Mouse (Mus musculus) urinary bladder, postnatal 25 days (tissue): ENCODE results near the gene Ppp1r14a.

Source experiments
- DNase-seq: peaks from one replicate; pipeline ENCODE4 v3.0.0; 2022; ENCODE audit warnings: low spot score

The Ppp1r14a gene

DNA sequence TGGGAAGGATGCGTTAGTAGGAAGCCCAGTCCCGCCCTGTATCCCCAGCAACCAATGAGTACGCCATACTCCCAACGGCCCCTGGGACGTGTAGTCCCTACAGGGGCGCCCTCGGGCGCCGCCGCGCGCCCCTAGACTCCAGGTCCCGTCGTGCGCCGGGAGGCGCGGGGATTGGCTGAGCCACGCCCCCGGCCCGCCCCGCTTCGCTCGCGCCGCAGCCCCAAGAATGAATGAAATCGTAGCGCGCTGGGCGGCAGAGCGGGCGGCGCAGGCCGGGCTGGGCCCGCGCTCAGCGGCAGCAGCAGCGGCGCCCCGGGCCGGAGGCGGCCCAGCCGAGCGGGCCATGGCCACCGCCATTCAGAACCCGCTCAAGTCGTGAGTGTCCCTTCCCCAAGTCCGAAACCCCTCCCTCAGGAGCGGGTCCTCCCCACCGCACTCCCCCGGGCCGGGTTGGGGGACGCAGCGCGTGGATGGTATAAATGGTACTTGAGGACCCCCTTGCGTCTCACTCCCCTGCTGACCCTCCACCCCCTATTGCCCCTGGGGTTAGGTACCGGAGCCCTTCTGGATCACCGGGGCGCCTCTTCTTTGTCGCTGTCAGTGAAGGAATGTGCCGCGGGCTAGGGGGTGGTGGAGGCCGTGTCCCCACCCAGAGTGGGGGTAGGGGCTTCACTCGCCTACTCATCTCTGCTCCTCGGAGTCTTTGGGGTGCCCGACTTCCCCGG is 14.8 kb downstream of the Ppp1r14a start, which contains the start of gene Dpf1:
Dpf1 (plus strand) TSS at position 214 of the 725 bp plus-strand sequence.
- DNase-seq: peak; percentile 54

DNA sequence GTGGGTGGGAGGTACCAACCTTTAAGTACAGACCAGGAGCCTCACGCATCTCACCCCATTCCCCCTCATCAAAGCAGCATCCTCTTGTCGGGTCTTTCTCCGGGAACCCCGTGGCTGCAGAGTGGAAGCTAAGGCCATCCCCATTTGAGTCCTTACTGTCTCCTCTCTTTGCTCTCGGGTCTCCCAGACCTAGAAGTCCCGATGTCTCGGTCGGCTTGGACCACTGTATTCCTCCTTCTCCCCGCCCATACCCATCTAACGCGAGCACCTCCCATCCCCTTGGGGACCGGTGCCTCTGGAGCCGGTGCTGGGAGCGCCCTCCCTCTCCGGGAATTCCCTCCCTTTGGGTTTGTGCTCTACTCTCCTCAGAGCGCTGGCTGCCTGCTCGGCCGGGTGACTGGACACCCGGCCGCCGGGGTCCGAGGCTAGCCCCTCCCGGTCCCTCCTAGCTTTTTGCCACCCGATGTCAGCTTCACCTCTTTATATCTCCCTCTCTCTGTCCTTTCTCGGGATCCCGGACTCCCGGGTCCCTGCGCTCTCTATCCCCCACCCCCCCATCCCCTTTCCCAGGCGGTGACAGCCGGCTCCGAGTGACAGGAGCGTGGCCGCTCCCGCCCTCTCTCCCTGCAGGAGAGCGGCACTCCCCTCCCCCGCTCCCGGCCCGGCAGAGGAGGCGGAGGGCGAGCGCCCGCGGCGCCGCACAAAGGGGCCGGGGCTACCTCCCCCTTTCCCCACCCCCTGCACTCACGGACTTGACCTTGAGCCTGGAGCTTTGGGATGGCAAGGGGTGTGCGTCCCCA is 15.6 kb downstream of the Ppp1r14a start:
- DNase-seq: no peak

DNA sequence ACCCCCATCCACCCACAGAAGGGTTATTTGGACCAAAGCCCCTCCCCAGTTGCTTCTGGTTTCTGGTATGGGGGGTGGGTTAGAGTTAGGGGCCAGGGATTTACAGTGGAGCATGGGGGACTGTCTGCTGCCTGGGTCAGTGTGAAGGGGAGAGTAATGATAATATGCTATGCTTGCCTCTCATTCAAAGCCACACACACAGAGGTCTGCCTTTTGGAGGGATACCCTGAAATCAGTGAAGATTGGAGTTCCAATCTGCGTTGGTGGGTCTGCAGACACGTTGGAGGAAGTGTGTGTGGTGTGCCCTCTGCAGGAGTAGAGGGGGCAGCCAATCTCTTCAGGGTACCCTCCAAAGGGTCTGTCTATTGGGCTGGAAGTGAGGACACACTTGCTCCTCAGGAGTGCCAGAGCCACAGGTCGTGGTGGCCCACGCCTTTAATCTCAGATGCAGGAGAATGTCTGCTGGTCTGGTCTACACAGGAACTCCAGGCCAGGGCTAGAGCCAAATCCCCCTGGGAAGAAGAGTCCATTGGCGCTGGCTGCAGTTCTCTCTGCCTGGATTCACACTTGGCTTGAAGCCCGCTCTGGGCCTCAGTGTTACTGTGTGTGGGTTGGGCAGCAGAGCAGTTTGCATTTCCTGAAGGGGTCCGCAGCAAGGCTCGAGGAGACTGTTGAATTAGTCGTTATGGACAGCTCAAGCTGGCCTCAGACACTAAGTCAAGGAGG is 16.3 kb downstream of the Ppp1r14a start:
- no peak for DNase-seq

DNA sequence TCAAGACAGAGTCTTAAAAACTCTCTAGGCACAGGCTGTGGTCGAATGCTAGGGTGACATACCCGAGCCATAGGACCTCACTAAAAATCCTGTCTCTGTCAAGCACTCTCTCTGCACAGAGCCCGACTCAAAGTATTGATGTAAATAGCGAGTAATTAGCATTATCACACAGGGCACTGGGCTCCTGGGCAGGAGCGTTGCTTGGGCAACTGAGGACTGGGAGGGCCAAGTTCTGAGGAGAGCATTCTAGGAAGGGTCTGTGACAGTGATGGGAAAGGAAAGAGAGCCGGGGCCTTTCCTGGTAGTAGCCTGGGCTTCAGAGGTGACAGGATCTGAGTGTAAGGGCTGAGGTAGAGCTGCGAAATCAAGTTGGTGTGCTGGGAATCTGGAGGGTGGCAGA is 17.0 kb downstream of the Ppp1r14a start:
- no peak for DNase-seq

DNA sequence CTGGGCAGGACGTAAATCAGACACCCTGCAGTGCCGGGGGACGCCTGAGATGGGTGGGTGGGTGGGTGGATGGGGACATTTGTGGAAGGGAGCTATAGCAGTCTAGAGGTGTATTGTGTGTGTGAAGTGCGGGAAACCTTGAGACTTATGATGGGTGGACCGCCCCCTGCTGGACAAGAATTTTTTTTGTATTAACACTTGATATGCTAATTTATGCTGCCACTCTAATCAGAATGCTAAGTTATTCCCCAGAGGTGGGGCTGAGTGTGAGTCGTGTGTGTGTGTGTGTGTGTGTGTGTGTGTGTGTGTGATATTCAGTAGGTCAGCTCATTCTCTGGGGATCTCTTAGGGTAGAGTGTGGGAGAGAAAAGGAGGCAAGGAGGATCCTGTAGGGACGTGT is 17.5 kb downstream of the Ppp1r14a start:
- DNase-seq: no peak

DNA sequence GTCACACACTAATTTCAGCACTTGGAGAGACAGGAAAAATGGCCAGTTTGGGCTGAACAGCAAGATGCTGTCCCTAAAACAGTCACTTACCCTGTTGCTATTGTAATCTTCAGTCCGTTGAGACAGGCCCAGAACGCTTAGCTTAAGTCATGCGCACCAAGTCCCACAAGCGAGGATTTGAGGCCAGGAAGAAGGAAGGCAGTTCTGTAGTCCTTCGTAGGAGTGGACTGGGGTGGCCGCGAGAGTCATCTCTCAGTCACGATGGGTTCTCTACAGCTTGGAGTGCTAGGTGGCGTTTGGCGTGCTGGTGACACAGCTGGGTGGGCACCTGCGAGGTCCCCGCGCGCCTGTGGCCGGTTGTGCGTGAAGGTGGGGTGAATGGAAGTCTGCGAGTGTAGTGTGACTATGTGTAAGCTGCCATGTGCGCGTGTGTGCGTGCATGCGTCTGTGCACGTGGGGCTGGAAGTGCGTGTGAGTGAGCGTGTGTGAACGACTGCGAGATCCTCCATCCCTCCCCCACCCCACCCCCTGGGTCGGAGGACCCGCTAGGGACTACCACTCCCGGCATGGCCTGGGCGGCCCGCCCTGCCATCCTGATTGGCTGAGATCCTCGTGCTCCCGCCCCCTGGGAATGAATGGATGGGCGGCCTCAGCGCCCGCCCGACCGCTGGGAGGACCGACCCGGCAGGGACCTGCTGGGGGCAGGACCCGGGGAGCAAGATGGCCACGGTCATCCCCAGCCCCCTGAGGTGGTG is 18.4 kb downstream of the Ppp1r14a start:
- peak; percentile 88 for DNase-seq

DNA sequence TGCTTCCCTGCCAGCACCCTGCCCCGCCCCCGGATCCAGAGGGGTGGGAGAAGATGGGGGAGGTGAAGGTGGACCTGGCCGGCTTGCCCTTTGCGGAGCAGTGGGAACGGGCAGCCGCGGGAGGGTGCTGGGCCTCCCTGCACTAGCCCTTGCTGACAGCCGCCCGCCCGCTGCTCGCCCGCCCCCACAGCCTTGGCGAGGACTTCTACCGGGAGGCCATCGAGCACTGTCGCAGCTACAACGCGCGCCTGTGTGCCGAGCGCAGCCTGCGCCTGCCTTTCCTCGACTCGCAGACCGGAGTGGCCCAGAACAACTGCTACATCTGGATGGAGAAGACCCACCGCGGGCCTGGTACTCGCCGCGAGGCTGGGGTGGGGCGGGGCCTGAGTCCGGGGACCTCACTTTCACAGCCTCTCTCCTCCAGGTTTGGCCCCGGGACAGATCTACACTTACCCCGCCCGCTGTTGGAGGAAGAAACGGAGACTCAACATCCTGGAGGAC is 20.2 kb downstream of the Ppp1r14a start:
- no peak for DNase-seq

DNA sequence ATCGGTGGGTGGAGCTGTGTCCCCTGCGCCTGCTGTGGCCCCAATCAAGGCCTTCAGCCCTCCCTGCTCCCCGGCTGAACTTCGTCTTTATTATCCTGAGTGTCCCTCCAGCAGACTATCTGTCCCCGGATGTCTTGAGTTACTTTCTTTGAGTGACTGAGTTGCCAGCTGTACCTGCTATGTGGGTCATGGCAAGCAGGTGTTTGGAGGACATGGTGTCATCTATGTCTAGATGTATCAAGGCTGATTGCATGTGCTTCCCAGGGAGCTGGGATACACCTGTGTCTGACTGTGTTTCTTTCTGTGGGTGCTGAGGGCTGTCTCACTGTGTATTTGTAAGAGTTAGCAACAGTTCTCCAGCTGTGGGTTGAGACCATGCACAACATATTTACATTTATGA is 20.6 kb downstream of the Ppp1r14a start:
- no peak for DNase-seq

DNA sequence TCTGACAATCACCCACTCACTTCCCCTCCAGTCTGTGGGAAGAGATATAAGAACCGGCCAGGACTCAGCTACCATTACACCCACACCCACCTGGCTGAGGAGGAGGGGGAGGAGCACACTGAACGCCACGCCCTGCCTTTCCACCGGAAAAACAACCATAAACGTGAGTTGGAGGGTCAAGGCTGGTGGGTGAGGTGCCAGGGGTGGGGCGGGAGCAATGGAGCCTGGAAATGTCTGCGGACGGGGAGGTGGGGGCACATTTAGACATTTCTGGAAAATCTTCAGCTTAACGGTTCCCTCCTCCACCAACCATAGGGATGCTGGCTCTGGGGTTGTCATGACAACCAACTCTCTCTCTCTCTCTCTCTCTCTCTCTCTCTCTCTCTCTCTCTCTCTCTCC is 23.9 kb downstream of the Ppp1r14a start:
- DNase-seq: no peak

DNA sequence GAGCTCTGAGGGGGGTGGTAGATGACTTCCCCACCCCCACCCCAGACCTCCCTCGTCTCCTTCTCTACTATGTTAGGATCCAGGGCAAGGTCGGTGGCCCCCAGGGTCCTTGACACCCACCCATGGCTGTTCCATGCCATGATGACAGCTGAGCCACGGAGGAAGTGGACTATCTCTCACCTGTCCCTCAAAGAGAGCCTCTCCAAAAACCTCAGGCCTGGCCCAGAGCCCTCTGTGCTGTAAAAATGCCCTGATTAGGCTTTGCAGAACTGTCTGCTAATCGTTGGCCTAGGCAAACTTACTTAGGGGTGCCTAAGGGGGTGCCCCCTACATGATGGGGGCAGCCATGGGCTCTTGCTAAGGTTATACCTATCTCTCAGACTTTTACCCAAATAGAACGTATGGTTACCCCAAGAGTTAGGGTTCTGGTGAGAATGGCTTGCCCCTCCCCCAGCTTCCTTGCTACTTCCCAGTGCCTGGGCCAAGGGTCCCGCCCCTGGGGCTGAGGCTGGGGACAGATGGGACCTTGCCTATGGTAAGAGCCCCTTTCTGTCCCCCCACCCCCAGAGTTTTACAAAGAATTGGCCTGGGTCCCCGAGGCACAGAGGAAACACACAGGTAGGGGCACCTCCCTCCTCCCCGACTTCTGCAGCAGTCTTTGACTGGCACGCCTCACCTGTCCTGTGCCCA is 24.6 kb downstream of the Ppp1r14a start:
- no peak for DNase-seq

DNA sequence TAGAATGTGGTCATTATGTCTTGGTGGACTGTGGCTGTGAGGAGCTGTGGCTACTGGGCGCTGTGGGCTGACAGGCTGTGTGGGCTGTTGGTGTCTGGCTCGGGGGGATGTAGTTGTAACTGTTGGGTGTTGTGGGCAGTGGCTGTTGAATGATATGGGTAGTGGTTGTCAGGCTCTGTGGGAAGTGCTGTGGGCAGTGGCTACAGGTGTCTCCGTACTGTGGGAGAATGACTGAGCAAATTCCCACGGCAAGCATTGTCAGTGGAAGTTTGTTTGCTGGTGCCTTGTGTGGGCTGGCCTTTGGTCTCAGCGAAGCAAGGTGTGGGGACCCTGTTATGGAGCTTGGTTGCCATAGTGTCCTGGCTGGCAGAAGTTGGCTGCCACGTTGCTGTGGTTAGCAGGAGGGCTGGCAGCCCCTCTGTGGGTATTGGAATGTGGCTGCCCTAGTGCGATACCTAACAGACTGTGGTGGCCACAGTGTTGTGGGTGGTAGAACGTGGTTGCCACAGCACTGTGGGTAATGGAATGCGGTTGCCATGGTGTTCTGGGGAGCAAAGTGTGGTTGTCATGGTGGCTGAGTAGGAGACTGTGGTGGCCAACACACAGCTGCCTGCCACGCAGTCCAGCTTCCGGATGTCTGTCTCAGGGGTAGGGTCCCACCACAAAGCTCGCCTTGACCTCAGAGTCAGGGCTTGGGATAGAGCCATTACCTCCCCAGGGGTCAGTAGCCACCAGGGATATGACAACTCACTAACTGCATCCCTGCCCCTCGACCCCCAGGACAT is 25.9 kb downstream of the Ppp1r14a start:
- no peak for DNase-seq

DNA sequence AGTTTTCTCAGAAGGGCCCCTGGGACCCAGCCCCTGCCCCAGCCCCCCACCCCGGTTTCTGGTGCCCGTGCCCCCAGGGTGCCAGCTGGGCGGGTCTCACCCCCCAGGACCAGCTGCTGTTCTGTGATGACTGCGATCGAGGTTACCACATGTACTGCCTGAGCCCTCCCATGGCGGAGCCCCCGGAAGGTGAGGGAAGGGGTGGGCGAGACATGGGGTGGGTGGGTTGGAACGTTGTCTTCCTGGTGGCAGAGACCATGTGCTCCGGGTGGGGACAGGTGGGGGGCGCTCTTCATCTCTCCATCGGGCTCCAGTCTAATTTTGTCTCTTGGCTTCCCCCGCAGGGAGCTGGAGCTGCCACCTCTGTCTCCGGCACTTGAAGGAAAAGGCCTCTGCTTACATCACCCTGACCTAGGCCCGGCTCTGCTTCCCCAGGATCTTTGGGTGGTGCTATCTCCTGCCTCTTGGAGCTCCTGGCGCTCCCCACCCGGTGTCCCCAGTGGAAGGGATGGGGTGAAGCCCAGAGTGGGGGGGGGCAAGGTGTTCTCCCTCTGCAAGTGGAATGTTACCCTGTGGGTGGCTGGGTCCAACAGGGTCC is 27.1 kb downstream of the Ppp1r14a start:
- no peak for DNase-seq

DNA sequence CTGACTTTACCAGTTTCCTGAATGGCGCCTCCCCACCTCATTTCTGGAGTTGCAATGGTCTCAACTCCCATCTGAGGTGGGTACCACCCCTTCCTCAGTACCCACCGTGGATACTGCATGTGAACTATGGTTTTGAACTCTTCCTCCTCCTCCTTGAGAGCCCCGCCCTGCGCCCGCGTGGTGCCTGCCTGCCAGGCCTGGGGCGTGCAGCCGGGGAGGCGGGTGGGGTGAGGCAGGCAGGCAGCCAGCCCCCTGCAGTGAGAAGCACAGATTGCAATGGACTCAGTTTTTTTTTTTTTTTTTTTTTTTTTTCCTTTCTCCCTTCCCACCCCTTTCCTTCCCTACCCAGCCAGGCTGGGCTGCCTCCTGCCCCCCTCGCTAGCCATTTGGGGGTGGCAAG is 27.9 kb downstream of the Ppp1r14a start:
- no peak for DNase-seq

DNA sequence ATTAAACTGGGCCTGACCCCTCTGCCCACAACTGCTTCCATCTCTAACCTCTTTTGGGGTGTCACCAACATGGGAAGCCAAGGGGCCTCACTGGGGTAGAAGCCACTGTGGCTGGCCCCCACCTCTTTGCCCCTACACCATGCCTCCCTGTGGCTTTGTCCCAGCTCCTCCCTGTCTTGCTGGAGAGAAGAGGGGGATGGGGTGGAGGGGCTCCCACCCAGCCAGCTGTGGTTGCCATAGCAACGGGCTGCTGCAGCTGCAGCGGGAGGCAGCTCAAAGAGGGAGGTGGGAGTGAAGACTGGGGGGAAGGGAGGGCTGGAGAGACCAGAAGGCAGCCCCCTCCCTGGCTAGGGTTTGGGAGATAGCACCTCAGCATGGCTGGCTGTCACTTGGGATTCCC is 28.4 kb downstream of the Ppp1r14a start:
- DNase-seq: no peak

DNA sequence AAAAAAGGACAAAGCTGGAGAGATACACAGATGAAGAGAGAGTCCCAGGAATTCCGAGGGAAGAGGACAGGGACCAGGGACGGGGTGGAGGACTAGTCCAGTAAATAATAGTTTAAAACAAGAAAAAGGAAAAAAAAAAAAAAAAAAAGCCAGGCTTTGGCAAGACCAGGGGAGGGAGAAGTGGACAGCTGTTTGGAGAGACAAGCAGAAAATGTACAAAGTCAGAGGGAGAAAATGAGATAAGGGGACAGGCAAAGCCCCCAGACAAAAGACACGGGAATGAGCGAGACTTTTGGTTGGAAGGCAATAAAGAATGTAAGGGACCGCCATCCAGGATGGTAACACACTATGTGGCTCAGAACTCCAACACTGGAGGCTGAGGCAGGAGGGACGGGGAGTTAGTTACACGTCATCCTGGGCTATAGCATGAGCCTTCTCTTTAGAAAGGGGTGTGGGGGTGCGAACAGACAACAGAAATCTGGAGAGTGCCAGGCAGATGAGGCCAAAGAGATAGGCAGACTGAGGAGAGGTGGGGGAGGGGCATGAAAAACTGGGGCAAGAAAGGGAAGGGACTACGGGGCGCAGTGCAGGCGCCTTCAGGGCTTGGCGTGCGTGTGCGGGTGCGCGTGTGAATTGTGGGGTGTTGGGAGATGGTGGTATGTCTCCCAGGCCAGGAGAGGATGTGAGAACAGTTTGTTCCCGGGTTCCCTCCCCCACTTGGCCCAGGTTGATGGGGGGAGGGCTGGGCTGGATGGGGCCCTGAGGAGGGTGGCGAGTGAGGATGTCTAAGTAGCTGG is 29.2 kb downstream of the Ppp1r14a start:
- no peak for DNase-seq

DNA sequence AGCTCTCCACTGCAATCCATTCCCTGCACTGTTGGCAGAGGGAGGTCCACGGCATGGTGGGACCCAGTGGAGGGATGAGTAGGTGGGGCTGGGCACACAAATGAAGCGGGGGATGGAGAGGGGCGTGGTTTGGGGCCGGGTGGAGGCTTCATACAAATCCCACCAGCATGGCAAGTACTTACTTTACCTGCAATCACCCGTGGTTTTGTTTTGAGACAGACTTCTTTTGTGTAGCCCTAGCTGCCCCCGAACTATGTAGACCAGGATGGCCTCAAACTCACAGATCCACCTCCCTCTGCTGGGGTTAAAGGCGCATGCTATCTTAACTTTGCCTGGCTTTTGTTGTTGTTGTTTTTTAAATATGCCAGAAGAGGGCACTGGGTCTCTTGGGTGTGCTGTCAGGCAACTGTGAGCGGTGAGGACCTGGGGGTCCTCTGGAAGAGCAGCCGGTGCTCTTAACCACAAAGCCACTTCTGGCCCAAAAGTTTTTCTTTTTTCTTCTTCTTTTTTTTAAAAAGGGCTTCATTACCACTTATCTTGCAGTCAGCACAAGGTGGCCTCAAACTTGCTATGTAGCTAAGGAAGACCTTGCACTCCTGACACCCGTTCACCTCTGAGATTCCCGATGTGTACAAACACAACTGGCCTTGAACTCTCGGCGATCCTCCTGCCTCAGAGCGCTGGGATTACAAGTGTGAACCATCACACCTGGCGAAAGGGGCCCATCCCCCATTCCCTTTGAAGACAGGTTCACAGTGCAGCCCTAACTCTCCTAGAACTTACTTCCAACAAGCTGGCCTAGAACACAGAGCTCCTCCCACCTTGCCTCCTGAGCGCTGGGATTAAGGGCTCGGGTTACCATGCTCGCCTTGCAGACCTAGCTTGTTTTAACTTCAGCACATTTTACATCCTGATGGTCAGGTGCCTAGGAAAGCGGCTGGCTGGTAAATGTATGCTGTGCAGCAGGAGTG is 30.5 kb downstream of the Ppp1r14a start:
- no peak for DNase-seq

DNA sequence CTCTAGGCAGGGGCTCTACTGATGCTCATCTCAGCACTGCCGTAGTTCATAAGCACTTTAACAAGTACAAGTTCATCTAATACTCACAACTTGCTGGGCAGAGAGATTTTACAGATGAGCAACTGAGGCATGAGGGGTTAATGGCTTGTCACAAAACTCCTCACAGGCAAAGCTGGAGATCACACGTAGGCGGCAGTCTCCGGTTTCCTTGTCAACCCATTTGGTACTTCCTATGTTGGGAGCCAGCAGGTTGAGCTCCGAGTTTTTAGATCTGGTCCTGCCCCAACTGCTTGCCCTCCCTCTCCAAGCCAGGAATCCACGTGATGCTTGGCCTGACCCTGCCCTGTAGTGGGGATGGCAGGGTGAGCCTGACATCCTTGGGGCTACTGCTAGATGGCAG is 38.0 kb downstream of the Ppp1r14a start:
- no peak for DNase-seq

DNA sequence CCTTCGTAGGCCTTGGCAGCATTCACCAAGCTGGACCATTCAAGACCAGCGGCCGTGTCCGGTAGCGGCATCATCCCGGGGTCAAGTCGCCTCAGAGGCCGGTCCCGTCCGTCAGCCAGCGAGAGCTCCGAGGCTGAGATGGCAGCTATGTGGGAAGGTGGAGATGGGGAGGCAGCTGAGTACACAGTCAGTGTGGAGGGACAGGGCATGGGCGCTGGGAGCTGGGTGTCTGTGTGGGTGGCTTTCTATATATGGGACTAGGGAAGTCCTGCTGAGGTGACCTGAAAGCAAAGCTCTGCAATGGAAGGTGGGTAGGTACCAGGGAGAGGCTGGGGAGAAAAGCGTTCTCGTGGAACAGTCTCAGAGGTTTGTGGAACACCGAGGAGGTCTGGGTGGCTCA is 39.9 kb downstream of the Ppp1r14a start:
- DNase-seq: no peak
